Mouse (Mus musculus) thymus, postnatal 10 days (tissue): ENCODE data around the gene Swap70.
"Not testable (repeated sequence)": the region's sequence is repeated elsewhere in the genome, so short reads cannot be mapped to it uniquely, and the experiment has no call there.

Experiments
- DNase-seq, 2 experiments: peaks; one replicate each; pipeline ENCODE4 v3.0.0; 2021; ENCODE audit warnings: low spot score in 2 of 2

Gene Swap70

GRCm38 (mm10) chr7:110221586-110222481, at the start of gene Swap70:
TSS of gene Swap70 (plus strand) at chr7:110221711.
- peak; percentile 71 to 76 for DNase-seq

- DNase-seq = no peak
Measured at GRCm38 (mm10) chr7:110179208-110179607, 42.3 kb upstream of the Swap70 start.

GRCm38 (mm10) chr7:110180613-110181012, 40.9 kb upstream of the Swap70 start:
- DNase-seq = no peak

GRCm38 (mm10) chr7:110181446-110181845, 40.1 kb upstream of the Swap70 start:
- no peak for DNase-seq

GRCm38 (mm10) chr7:110184608-110185007, 36.9 kb upstream of the Swap70 start:
- DNase-seq = no peak

GRCm38 (mm10) chr7:110189951-110190350, 31.6 kb upstream of the Swap70 start:
- DNase-seq = no peak

GRCm38 (mm10) chr7:110193186-110193585, 28.3 kb upstream of the Swap70 start:
- no peak for DNase-seq

GRCm38 (mm10) chr7:110197176-110197575, 24.3 kb upstream of the Swap70 start:
- no peak for DNase-seq

GRCm38 (mm10) chr7:110201933-110202332, 19.6 kb upstream of the Swap70 start:
- no peak for DNase-seq

GRCm38 (mm10) chr7:110204208-110204607, 17.3 kb upstream of the Swap70 start:
- no peak for DNase-seq

- DNase-seq = no peak
Measured at GRCm38 (mm10) chr7:110208341-110208740, 13.2 kb upstream of the Swap70 start.

- no peak for DNase-seq
Measured at GRCm38 (mm10) chr7:110209422-110209821, 12.1 kb upstream of the Swap70 start.

- DNase-seq = no peak
Measured at GRCm38 (mm10) chr7:110211025-110211424, 10.5 kb upstream of the Swap70 start.

GRCm38 (mm10) chr7:110214882-110215281, 6.6 kb upstream of the Swap70 start:
- DNase-seq = no peak

GRCm38 (mm10) chr7:110221051-110221585, 393 bp upstream of the Swap70 start:
- DNase-seq = no peak

- no peak for DNase-seq
Measured at GRCm38 (mm10) chr7:110222583-110223182, 1.2 kb downstream of the Swap70 start.

- DNase-seq = no peak
Measured at GRCm38 (mm10) chr7:110223727-110224510, 2.4 kb downstream of the Swap70 start.

GRCm38 (mm10) chr7:110226484-110226883, 5.0 kb downstream of the Swap70 start:
- DNase-seq = no peak

- no peak for DNase-seq
Measured at GRCm38 (mm10) chr7:110229967-110230366, 8.5 kb downstream of the Swap70 start.

GRCm38 (mm10) chr7:110231127-110231526, 9.6 kb downstream of the Swap70 start:
- not testable (repeated sequence) for DNase-seq

- DNase-seq = no peak
Measured at GRCm38 (mm10) chr7:110236085-110236484, 14.6 kb downstream of the Swap70 start.

GRCm38 (mm10) chr7:110237451-110237836, 15.9 kb downstream of the Swap70 start:
- DNase-seq = no peak
